Mouse (Mus musculus): ENCODE measurements around the gene Il11ra1. TPM values are rescaled to one million over a fixed set of nuclear protein-coding genes. Genes with fewer than 3 reads are reported as not detected.
A peak's percentile ranks its signal among the peaks of the same experiment; 100 is the strongest.
"Not testable (repeated sequence)": the region's sequence is repeated elsewhere in the genome, so short reads cannot be mapped to it uniquely, and the experiment has no call there.

Gene Il11ra1
- polyA plus RNA-seq, 1 experiment from 2014 or later, result 128 TPM

DNA sequence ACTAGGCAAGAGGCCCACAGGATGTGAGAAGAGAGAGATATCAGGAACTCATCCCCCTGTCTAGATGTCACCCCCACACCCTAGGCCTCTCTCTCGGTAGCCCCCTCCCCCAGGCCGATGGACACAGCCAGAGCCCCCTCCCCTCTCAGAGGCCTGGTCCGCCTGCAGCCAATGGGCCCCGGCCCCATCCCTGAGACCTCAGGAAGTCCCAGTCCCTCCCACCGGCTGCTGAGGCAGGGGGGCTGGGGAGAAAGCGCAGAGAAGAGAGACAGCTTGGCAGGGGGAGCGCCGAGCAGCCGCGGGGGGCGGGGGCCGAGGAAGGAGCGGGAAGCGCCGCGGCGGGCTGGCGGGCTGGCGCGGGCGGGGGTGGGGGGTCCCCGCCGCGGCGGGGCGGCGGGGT is 16.5 kb upstream of the Il11ra1 start:
- H3K36me3 ChIP-seq (ENCODE audit: control insufficient read depth, insufficient read depth, low read length); H3K9me3 ChIP-seq (replicated peaks; ENCODE audit: control insufficient read depth, low read length); H3K27me3 ChIP-seq (ENCODE audit: control insufficient read depth, insufficient read depth, low read length); H3K27ac ChIP-seq (ENCODE audit: low read depth, low read length); H3K4me3 ChIP-seq (ENCODE audit: low read depth, low read length); H3K9ac ChIP-seq (ENCODE audit: low read depth, low read length): not testable (repeated sequence)
- Histone ChIP-seq H3K4me1 (ENCODE audit: control insufficient read depth, insufficient read depth, low read length) (peaks cover 28% of the 10 kb centered on the region), H3K4me2 (peak overlapping the region; percentile 40)
- ATAC-seq (replicated peaks; ENCODE audit: insufficient number of reproducible peaks, low FRiP score, low TSS enrichment), result peak; percentile 52; the same call in 1 of the 2 replicates
- WGBS (ENCODE audit: insufficient replicate concordance), result 0% methylated on average over 2 of the region's 27 CpGs

DNA sequence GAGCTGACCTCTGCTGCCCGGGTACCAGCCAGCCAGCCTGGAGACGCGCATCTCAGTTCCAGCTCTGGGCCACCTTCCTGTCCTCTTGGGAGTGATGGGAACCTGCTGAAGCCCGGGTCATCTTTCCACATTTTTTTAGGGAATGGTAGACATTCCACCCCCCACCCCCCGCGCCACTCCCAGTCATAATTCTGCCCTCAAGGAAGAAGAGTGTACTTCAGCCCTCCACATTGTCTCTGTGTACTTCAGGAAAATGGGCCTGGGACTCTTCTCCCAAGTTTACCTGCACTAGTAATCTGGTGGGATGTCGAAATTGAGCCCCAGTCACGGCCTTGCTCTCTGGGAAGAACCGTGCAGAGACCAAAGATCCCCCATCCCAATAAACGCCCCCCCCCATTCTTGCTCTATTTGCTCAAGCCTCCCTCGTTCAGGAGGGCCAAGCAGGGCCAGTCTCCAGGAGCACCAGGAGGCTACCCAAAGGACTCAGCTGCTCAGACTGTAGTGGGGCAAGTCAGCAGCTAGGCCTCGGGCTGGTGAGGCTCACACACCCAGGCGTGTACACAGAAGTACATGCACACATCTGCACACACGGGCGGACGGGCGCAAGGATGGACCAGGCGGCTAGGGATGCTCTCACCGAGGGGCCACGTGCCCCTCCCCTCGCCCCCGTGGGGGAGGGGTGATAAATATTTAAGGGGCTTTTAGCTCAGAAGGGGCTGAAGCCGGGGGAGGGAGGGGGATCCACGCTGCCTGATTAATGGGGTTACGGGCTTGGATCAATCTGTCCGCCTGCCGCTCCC is 15.5 kb upstream of the Il11ra1 start:
- peaks cover 17% of the 10 kb centered on the region for H3K4me1 ChIP-seq (ENCODE audit: control insufficient read depth, insufficient read depth, low read length)
- H3K4me2 ChIP-seq, result peak overlapping the region; percentile 46
- H3K4me3 ChIP-seq (ENCODE audit: low read depth, low read length), result peak overlapping the region; percentile 22; the same call in 1 of the 2 replicates
- H3K9ac ChIP-seq (ENCODE audit: low read depth, low read length); H3K27ac ChIP-seq (ENCODE audit: low read depth, low read length); H3K9me3 ChIP-seq (replicated peaks; ENCODE audit: control insufficient read depth, low read length); H3K27me3 ChIP-seq (ENCODE audit: control insufficient read depth, insufficient read depth, low read length); H3K36me3 ChIP-seq (ENCODE audit: control insufficient read depth, insufficient read depth, low read length): not testable (repeated sequence)
- 2% methylated on average over 21 of the region's 27 CpGs for WGBS (ENCODE audit: insufficient replicate concordance)
- ATAC-seq (replicated peaks; ENCODE audit: insufficient number of reproducible peaks, low FRiP score, low TSS enrichment), result 0 out of 2 replicates have a peak, but pooled peaks have one; percentile 14

GRCm38 (mm10) chr4:41684931-41685453 is 14.8 kb upstream of the Il11ra1 start:
- not testable (repeated sequence) for H3K36me3 ChIP-seq (ENCODE audit: control insufficient read depth, insufficient read depth, low read length); H3K9me3 ChIP-seq (replicated peaks; ENCODE audit: control insufficient read depth, low read length); H3K4me2 ChIP-seq; H3K27ac ChIP-seq (ENCODE audit: low read depth, low read length); H3K9ac ChIP-seq (ENCODE audit: low read depth, low read length); ATAC-seq (replicated peaks; ENCODE audit: insufficient number of reproducible peaks, low FRiP score, low TSS enrichment); H3K27me3 ChIP-seq (ENCODE audit: control insufficient read depth, insufficient read depth, low read length); H3K4me3 ChIP-seq (ENCODE audit: low read depth, low read length)
- WGBS (ENCODE audit: insufficient replicate concordance), result 0% methylated on average over 13 of the region's 14 CpGs
- H3K4me1 ChIP-seq (ENCODE audit: control insufficient read depth, insufficient read depth, low read length), result peaks cover 11% of the 10 kb centered on the region

DNA sequence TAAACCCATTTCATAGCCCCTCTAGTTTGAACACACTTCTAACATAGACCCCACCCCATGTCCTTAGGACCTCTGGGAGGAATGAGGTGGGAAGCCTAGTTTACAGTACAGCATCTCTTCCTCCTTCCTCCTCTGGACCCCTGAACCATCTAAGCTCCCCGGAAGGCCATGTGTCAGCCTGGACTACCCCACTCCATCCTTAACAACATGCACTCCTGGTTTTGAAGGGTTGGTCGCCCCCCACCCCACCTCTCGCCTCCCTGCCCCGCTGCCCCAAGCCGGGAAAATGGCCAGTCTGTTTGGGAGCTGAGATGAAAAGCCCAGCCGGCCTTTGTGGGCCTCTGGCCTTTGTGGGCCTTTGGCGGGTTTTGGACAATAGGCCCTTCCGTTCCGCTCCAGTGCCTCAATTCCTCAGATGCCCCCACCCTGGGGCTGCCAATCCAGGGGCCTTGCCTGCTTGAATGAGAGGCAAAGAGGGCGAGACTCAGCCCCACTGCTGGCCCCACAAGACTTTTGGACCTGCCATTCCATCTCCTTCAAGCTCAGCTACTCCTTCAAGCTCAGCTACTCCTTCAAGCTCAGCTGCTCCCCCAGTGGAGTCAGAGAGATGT is 13.8 kb upstream of the Il11ra1 start:
- H3K4me2 ChIP-seq; H3K9me3 ChIP-seq (replicated peaks; ENCODE audit: control insufficient read depth, low read length); H3K4me1 ChIP-seq (ENCODE audit: control insufficient read depth, insufficient read depth, low read length); H3K27me3 ChIP-seq (ENCODE audit: control insufficient read depth, insufficient read depth, low read length); H3K27ac ChIP-seq (ENCODE audit: low read depth, low read length); ATAC-seq (replicated peaks; ENCODE audit: insufficient number of reproducible peaks, low FRiP score, low TSS enrichment); H3K9ac ChIP-seq (ENCODE audit: low read depth, low read length); H3K4me3 ChIP-seq (ENCODE audit: low read depth, low read length); H3K36me3 ChIP-seq (ENCODE audit: control insufficient read depth, insufficient read depth, low read length): not testable (repeated sequence)
- WGBS (ENCODE audit: insufficient replicate concordance), result 57% methylated on average over 9 of the region's 10 CpGs

DNA sequence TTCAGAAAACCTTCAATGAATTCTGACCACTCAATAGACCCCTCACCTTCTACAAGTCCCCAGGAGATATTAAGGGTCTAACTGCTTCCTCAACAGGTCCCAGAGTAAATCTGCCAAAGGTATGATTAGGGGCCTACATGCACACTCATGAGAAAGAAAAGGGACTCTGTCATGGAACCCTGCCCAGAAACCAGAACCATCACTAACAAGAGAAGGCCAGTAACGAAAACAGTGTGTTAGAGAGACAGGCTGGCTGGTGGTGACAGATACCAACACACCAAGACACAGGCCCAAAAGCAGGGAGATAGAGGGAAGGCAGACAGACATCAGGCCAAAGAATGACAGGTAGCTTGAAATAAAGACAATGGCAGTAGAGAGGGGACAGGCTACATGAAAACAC is 11.2 kb upstream of the Il11ra1 start:
- ATAC-seq (replicated peaks; ENCODE audit: insufficient number of reproducible peaks, low FRiP score, low TSS enrichment); H3K9me3 ChIP-seq (replicated peaks; ENCODE audit: control insufficient read depth, low read length); H3K36me3 ChIP-seq (ENCODE audit: control insufficient read depth, insufficient read depth, low read length); H3K9ac ChIP-seq (ENCODE audit: low read depth, low read length); H3K4me1 ChIP-seq (ENCODE audit: control insufficient read depth, insufficient read depth, low read length); H3K27ac ChIP-seq (ENCODE audit: low read depth, low read length); H3K27me3 ChIP-seq (ENCODE audit: control insufficient read depth, insufficient read depth, low read length); H3K4me3 ChIP-seq (ENCODE audit: low read depth, low read length); H3K4me2 ChIP-seq: not testable (repeated sequence)
- 46% methylated on average over 1 of the region's 1 CpGs for WGBS (ENCODE audit: insufficient replicate concordance)

- WGBS (ENCODE audit: insufficient replicate concordance), result no CpG with 5 or more reads among the region's 4 CpGs
- not testable (repeated sequence) for H3K9me3 ChIP-seq (replicated peaks; ENCODE audit: control insufficient read depth, low read length); H3K27ac ChIP-seq (ENCODE audit: low read depth, low read length); H3K27me3 ChIP-seq (ENCODE audit: control insufficient read depth, insufficient read depth, low read length); H3K4me3 ChIP-seq (ENCODE audit: low read depth, low read length); H3K4me1 ChIP-seq (ENCODE audit: control insufficient read depth, insufficient read depth, low read length); H3K4me2 ChIP-seq; H3K9ac ChIP-seq (ENCODE audit: low read depth, low read length); ATAC-seq (replicated peaks; ENCODE audit: insufficient number of reproducible peaks, low FRiP score, low TSS enrichment); H3K36me3 ChIP-seq (ENCODE audit: control insufficient read depth, insufficient read depth, low read length)
Observed at GRCm38 (mm10) chr4:41690014-41690413, 9.8 kb upstream of the Il11ra1 start.

- H3K9ac ChIP-seq (ENCODE audit: low read depth, low read length); H3K27ac ChIP-seq (ENCODE audit: low read depth, low read length); H3K9me3 ChIP-seq (replicated peaks; ENCODE audit: control insufficient read depth, low read length); H3K4me1 ChIP-seq (ENCODE audit: control insufficient read depth, insufficient read depth, low read length); H3K4me3 ChIP-seq (ENCODE audit: low read depth, low read length); H3K4me2 ChIP-seq; H3K36me3 ChIP-seq (ENCODE audit: control insufficient read depth, insufficient read depth, low read length); ATAC-seq (replicated peaks; ENCODE audit: insufficient number of reproducible peaks, low FRiP score, low TSS enrichment); H3K27me3 ChIP-seq (ENCODE audit: control insufficient read depth, insufficient read depth, low read length): not testable (repeated sequence)
- WGBS (ENCODE audit: insufficient replicate concordance), result 4% methylated on average over 4 of the region's 4 CpGs
Observed at GRCm38 (mm10) chr4:41693511-41693910, 6.3 kb upstream of the Il11ra1 start.

DNA sequence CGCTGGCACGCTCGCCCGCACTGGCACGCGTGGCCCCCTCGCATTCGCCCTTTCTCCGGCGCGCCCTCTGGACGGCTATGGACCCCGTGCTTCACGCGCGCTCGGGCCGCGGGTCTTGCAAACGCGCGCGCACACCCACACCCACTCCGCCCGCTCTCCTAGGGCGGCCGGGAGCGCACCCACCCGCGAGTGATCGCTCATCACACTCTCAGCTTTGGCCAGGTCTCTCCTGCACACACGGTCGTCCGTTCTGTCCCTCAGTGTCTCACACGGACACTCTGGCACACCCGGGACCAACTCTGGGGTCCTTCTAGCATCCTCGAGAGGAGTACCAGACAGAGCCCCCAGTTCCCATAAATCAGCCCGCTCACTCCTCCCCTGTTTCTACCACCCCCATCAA is 4.0 kb upstream of the Il11ra1 start:
- not testable (repeated sequence) for H3K36me3 ChIP-seq (ENCODE audit: control insufficient read depth, insufficient read depth, low read length); H3K9ac ChIP-seq (ENCODE audit: low read depth, low read length); ATAC-seq (replicated peaks; ENCODE audit: insufficient number of reproducible peaks, low FRiP score, low TSS enrichment); H3K27me3 ChIP-seq (ENCODE audit: control insufficient read depth, insufficient read depth, low read length); H3K9me3 ChIP-seq (replicated peaks; ENCODE audit: control insufficient read depth, low read length); H3K27ac ChIP-seq (ENCODE audit: low read depth, low read length); H3K4me1 ChIP-seq (ENCODE audit: control insufficient read depth, insufficient read depth, low read length); H3K4me3 ChIP-seq (ENCODE audit: low read depth, low read length)
- WGBS (ENCODE audit: insufficient replicate concordance), result 3% methylated on average over 12 of the region's 38 CpGs
- H3K4me2 ChIP-seq, result peak overlapping the region; percentile 45
